Mouse (Mus musculus) cerebellum, adult 2 months (tissue): ENCODE measurements around the gene Abhd17c. TPM values are rescaled to one million over a fixed set of nuclear protein-coding genes. Genes with fewer than 3 reads are reported as not detected.

ENCODE experiments used
- DNase-seq, 2 experiments: peaks; one replicate each; pipeline ENCODE4 v3.0.0; 2021
- H3K27ac ChIP-seq: fragments of 200-500 bp; 2 replicates; pipeline ENCODE4 v1.5.1; 2012; ENCODE audit warnings: low read length, control low read depth, inconsistent platforms; ENCODE audit not compliant: insufficient read depth
- H3K27me3 ChIP-seq: fragments of 200-500 bp; 2 replicates; pipeline ENCODE4 v1.6.1; 2012; ENCODE audit warnings: inconsistent platforms, mild to moderate bottlenecking, low read length, moderate library complexity; ENCODE audit not compliant: control insufficient read depth, insufficient read depth
- H3K4me1 ChIP-seq: fragments of 200-500 bp; 2 replicates; pipeline ENCODE4 v1.6.1; 2011; ENCODE audit warnings: low read length; ENCODE audit not compliant: control insufficient read depth, insufficient read depth
- H3K4me3 ChIP-seq: fragments of 200-500 bp; replicated peaks from 2 replicates; pipeline ENCODE3; 2011; ENCODE audit warnings: mild to moderate bottlenecking, low read depth, low read length, control low read depth; ENCODE audit not compliant: insufficient read depth
- CTCF ChIP-seq: fragments of 200-500 bp; IDR thresholded peaks from 2 replicates; pipeline ENCODE4 v1.5.1; 2011; ENCODE audit warnings: low read depth, mild to moderate bottlenecking, control low read depth, low read length, moderate library complexity, borderline replicate concordance; ENCODE audit not compliant: insufficient read depth
- POLR2A ChIP-seq: fragments of 200-500 bp; IDR thresholded peaks from 2 replicates; pipeline ENCODE4 v1.6.1; 2011; ENCODE audit warnings: low read length, control low read depth, borderline replicate concordance; ENCODE audit not compliant: insufficient read depth
- WGBS: fragments of 180-500 bp; shearing (Covaris S2); methylation state at CpG from one replicate; pipeline ENCODE4 v1.1.7; 2018; 5-methylcytosine and 5-hydroxymethylcytosine counted together
- polyA plus RNA-seq: library from polyadenylated mRNA; depleted of rRNA; stranded (reverse); fragments of >200 nt; gene quantifications from 2 replicates; pipeline ENCODE4 v1.2.3, GENCODE M21; 2012; rRNA removed

Abhd17c gene
- 22.8 and 23.9 TPM in 2 replicates for polyA plus RNA-seq

GRCm38 (mm10) chr7:84151001-84151959, at the start of gene Abhd17c:
Abhd17c (minus strand) TSS chr7:84151893.
- WGBS = 1% methylated on average over 91 of the region's 109 CpGs
- DNase-seq = peak in 1 of 2 experiments; percentile 49
- H3K4me3 ChIP-seq = peak within 1 kb of the TSS; percentile 63
- TF ChIP-seq CTCF = no peak
- 0 out of 2 replicates have a peak, but pooled peaks have one; percentile 14 for TF ChIP-seq POLR2A
- peak within 1 kb of the TSS; percentile 25; the same call in 1 of the 2 replicates for H3K27ac ChIP-seq
- H3K4me1 ChIP-seq = no peaks in the 10 kb centered on the region; the same call in 1 of the 2 replicates
- H3K27me3 ChIP-seq = no peaks in the 10 kb centered on the region

- no peak overlapping the region for H3K27ac ChIP-seq
- no peak for DNase-seq
- no peaks in the 10 kb centered on the region for H3K4me1 ChIP-seq
- TF ChIP-seq POLR2A (no peak), CTCF (no peak)
- H3K27me3 ChIP-seq = no peaks in the 10 kb centered on the region
- H3K4me3 ChIP-seq = no peak overlapping the region
- 92% methylated on average over 6 of the region's 6 CpGs for WGBS
Observed at GRCm38 (mm10) chr7:84197208-84197860, 45.6 kb upstream of the Abhd17c start.

- H3K27ac ChIP-seq = no peak overlapping the region
- H3K27me3 ChIP-seq = no peaks in the 10 kb centered on the region
- 91% methylated on average over 6 of the region's 6 CpGs for WGBS
- no peak for TF ChIP-seq CTCF
- DNase-seq = no peak
- no peaks in the 10 kb centered on the region for H3K4me1 ChIP-seq
- H3K4me3 ChIP-seq = no peak overlapping the region
Observed at GRCm38 (mm10) chr7:84196221-84196620, 44.5 kb upstream of the Abhd17c start.

GRCm38 (mm10) chr7:84192256-84192655, 40.6 kb upstream of the Abhd17c start:
- no peak overlapping the region for H3K27ac ChIP-seq
- H3K4me3 ChIP-seq = no peak overlapping the region
- WGBS = 92% methylated on average over 3 of the region's 3 CpGs
- H3K27me3 ChIP-seq = no peaks in the 10 kb centered on the region
- no peak for DNase-seq
- no peaks in the 10 kb centered on the region for H3K4me1 ChIP-seq
- no peak for TF ChIP-seq POLR2A
- TF ChIP-seq CTCF = no peak

DNA sequence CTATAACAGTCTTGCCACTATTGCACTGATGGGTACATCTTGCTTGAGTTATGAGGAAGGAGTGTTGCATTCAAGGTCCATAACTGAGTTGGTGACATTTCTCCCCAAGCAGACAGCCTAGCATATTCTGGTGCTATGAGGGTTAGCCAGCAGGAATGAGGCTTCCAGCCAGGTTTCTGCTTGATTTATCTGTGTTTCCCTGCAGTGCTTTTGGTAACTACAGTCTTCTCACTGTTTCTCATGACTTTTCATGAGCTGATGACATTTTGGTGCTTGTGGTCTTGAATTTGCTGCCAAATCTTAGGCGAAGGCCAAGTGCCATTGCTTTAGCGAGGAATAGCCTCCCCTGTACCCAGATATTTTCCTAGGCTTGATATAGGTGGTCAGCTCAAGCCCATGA, 39.8 kb upstream of the Abhd17c start:
- TF ChIP-seq POLR2A (no peak), CTCF (no peak)
- WGBS = 71% methylated on average over 2 of the region's 2 CpGs
- Histone ChIP-seq H3K4me3 (no peak overlapping the region), H3K27ac (no peak overlapping the region), H3K27me3 (no peaks in the 10 kb centered on the region), H3K4me1 (no peaks in the 10 kb centered on the region)
- no peak for DNase-seq

GRCm38 (mm10) chr7:84188196-84188595, 36.5 kb upstream of the Abhd17c start:
- TF ChIP-seq POLR2A = no peak
- TF ChIP-seq CTCF = no peak
- no peak for DNase-seq
- 86% methylated on average over 5 of the region's 5 CpGs for WGBS

DNA sequence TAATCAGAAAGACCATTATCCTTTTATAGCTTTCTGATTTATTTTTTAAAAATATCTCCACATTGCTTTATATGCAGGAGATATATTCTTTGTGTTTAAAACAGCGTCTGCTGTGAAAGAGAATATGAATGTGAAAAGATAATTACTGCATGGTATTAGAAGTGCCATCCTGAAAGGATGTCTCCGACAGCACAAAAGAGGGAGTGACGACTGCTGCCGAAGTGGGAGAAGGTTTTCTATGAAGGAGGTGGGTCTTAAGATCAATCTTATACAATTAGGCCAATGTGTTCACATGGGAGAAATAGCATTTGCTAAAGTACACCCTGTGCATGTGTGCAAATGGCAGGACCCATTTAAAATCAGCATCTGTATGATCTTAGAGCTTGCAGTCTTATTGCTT, 33.5 kb upstream of the Abhd17c start:
- DNase-seq = no peak
- no peak overlapping the region for H3K27ac ChIP-seq
- TF ChIP-seq POLR2A = no peak
- TF ChIP-seq CTCF = no peak
- no peaks in the 10 kb centered on the region for H3K27me3 ChIP-seq
- no peaks in the 10 kb centered on the region for H3K4me1 ChIP-seq
- H3K4me3 ChIP-seq = no peak overlapping the region
- WGBS = 72% methylated on average over 4 of the region's 4 CpGs

More at GRCm38 (mm10) chr7:84188196-84188595, 36.5 kb upstream of the Abhd17c start:
- no peaks in the 10 kb centered on the region for H3K27me3 ChIP-seq
- H3K4me1 ChIP-seq = no peaks in the 10 kb centered on the region
- H3K4me3 ChIP-seq = no peak overlapping the region
- no peak overlapping the region for H3K27ac ChIP-seq
